Mouse (Mus musculus) intestine, embryonic 16.5 days (tissue): ENCODE results near the gene Ddx43. TPM values are rescaled to one million over a fixed set of nuclear protein-coding genes. Genes with fewer than 3 reads are reported as not detected.
"Not testable (repeated sequence)": the region's sequence is repeated elsewhere in the genome, so short reads cannot be mapped to it uniquely, and the experiment has no call there.

Experiments used
- ATAC-seq: fragments of 200-750 bp; cut with Nextera tagmentation; 2 replicates; pipeline ENCODE4 v1.8.0; 2017; ENCODE audit warnings: moderate TSS enrichment, moderate library complexity
- H3K27ac ChIP-seq: fragments of 300-500 bp; sonication (generic); 2 replicates; pipeline ENCODE4 v1.5.1; 2014; ENCODE audit warnings: mild to moderate bottlenecking, low read length
- H3K27me3 ChIP-seq: fragments of 300-500 bp; sonication (generic); replicated peaks from 2 replicates; pipeline ENCODE4 v1.6.1; 2014; ENCODE audit warnings: low read length, control low read depth, mixed read lengths; ENCODE audit not compliant: control insufficient read depth, insufficient read depth
- H3K36me3 ChIP-seq: fragments of 300-500 bp; sonication (generic); 2 replicates; pipeline ENCODE4 v1.6.1; 2014; ENCODE audit warnings: low read length, control low read depth; ENCODE audit not compliant: control insufficient read depth, insufficient read depth
- H3K4me1 ChIP-seq: fragments of 300-500 bp; sonication (generic); 2 replicates; pipeline ENCODE4 v1.6.1; 2014; ENCODE audit warnings: low read length, control low read depth, mixed read lengths; ENCODE audit not compliant: control insufficient read depth, insufficient read depth
- H3K4me2 ChIP-seq: fragments of 300-500 bp; sonication (generic); 2 replicates; pipeline ENCODE4 v1.6.1; 2014; ENCODE audit warnings: low read depth, low read length, control low read depth
- H3K4me3 ChIP-seq: fragments of 300-500 bp; sonication (generic); 2 replicates; pipeline ENCODE4 v1.5.1; 2014; ENCODE audit warnings: mild to moderate bottlenecking, low read length
- H3K9ac ChIP-seq: fragments of 300-500 bp; sonication (generic); 2 replicates; pipeline ENCODE4 v1.6.1; 2014; ENCODE audit warnings: low read depth, low read length
- H3K9me3 ChIP-seq: fragments of 300-500 bp; sonication (generic); 2 replicates; pipeline ENCODE4 v1.6.1; 2016; ENCODE audit warnings: low read length, control low read depth; ENCODE audit not compliant: control insufficient read depth
- WGBS: fragments of 180-500 bp; shearing (Covaris S2); extraction: QIAGEN DNeasy Blood & Tissue Kit; methylation state at CpG from one replicate; pipeline ENCODE4 v1.1.7; 2014; 5-methylcytosine and 5-hydroxymethylcytosine counted together
- polyA plus RNA-seq: library from polyadenylated mRNA; unstranded; fragments of >200 nt; fragmentation: Nextera tagmentation; extraction: Ambion mirVana; gene quantifications from 2 replicates; pipeline ENCODE4 v1.2.1, GENCODE M21; 2015

Ddx43 gene
- polyA plus RNA-seq, 1 experiment from 2014 or later = 0.28 TPM

- H3K36me3 ChIP-seq = no peaks in the 10 kb centered on the region
- no peak overlapping the region for H3K4me3 ChIP-seq
- H3K27ac ChIP-seq = no peak overlapping the region
- 13% methylated on average over 9 of the region's 9 CpGs for WGBS
- no peaks in the 10 kb centered on the region for H3K9me3 ChIP-seq
- peak; percentile 59 for ATAC-seq
- H3K4me2 ChIP-seq = no peak overlapping the region
- H3K9ac ChIP-seq = no peak overlapping the region
- H3K27me3 ChIP-seq = no peaks in the 10 kb centered on the region
- no peaks in the 10 kb centered on the region for H3K4me1 ChIP-seq
Measured at GRCm38 (mm10) chr9:78358053-78358452, 37.5 kb upstream of the Ddx43 start.

- Histone ChIP-seq H3K27me3 (no peaks in the 10 kb centered on the region), H3K4me1 (no peaks in the 10 kb centered on the region), H3K36me3 (no peaks in the 10 kb centered on the region), H3K9ac (no peak overlapping the region), H3K9me3 (no peaks in the 10 kb centered on the region), H3K4me3 (no peak overlapping the region), H3K4me2 (no peak overlapping the region), H3K27ac (no peak overlapping the region)
- ATAC-seq = no peak
- WGBS = 77% methylated on average over 6 of the region's 6 CpGs
Measured at GRCm38 (mm10) chr9:78359750-78360483, 35.7 kb upstream of the Ddx43 start.

- ATAC-seq = no peak
Measured at GRCm38 (mm10) chr9:78360484-78360872, 35.1 kb upstream of the Ddx43 start.

DNA sequence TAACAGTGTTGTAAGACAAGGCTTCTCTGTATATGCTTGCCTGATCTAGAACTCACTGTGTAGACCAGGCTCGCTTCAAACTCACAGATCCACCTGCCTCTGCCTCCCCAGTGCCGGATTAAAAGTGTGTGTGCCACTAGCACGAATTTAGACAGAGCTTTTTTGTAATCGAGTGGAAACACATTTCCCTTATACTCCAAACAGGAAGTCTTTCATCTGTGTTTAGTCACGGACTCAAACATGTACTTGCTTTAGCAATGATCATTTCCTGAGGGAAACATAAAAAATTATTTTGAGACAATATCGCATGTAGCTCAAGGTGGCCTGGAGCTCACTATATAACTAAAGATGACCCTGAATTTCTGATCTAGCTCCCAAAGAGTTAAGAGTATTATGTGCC lies 32.2 kb upstream of the Ddx43 start:
- Histone ChIP-seq H3K9ac (no peak overlapping the region), H3K36me3 (no peaks in the 10 kb centered on the region), H3K27me3 (no peaks in the 10 kb centered on the region), H3K9me3 (no peaks in the 10 kb centered on the region), H3K27ac (no peak overlapping the region), H3K4me2 (no peak overlapping the region), H3K4me1 (no peaks in the 10 kb centered on the region), H3K4me3 (no peak overlapping the region)
- no peak for ATAC-seq
- 60% methylated on average over 6 of the region's 6 CpGs for WGBS

More at GRCm38 (mm10) chr9:78360484-78360872, 35.1 kb upstream of the Ddx43 start:
- Histone ChIP-seq H3K9me3 (no peaks in the 10 kb centered on the region), H3K36me3 (no peaks in the 10 kb centered on the region), H3K27ac (no peak overlapping the region), H3K4me1 (no peaks in the 10 kb centered on the region), H3K4me3 (no peak overlapping the region), H3K27me3 (no peaks in the 10 kb centered on the region), H3K4me2 (no peak overlapping the region), H3K9ac (no peak overlapping the region)
- WGBS = 34% methylated on average over 2 of the region's 2 CpGs

DNA sequence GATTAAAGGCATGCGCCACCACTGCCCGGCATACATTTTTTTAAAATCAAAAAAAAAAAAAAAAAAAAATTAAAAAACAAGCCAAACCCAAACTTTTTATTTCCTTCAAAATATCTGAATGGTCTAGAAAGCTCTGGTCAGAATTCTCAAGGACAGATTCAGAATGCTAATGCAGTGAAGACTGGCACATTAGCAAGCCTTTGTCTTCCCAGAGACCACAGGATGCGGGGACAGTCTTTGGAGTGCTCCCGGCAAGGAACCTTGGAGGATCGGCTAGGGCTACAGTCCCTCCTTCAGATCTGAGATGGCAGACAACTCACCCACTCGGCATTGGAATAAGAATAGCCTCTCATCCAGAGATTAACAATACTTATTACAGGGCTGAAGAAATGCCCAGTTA lies 30.9 kb upstream of the Ddx43 start:
- Histone ChIP-seq H3K9me3 (no peaks in the 10 kb centered on the region), H3K36me3 (no peaks in the 10 kb centered on the region), H3K4me2 (no peak overlapping the region), H3K27me3 (no peaks in the 10 kb centered on the region), H3K4me1 (no peaks in the 10 kb centered on the region), H3K9ac (no peak overlapping the region), H3K27ac (no peak overlapping the region), H3K4me3 (no peak overlapping the region)
- 89% methylated on average over 6 of the region's 6 CpGs for WGBS
- ATAC-seq = no peak

DNA sequence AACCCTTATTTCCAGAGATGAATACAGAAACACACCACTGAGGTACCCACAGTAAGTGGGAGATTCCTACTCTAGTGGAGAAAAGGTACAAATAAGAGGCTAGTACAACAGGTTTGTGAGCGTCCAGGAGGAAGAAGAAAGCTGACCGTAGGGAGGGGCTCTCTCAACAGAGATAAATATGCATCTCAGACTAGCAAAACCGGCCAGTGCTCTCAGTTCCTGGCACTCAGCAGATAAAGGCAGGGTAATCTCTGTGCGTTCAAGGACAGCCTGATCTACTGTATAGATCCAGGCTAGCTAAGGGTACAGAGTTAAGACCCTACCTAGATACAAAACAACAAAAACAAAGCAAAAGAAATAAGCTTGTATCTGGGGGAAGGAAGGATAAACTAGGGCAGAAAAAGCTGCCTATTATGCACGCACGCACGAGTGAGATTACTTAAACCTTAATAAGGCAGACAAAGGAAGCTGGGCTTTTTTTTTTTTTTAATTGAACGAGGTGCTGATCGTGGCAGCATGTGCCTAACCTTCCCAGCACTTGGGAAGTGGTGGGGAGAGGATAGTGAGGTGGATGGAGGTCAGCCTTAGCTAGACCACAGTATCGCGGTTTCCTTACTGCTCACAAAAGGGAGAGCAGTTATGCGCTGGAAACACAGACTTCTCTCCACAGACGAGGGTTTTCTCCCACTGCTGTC lies 29.6 kb upstream of the Ddx43 start:
- Histone ChIP-seq H3K27me3 (no peaks in the 10 kb centered on the region), H3K4me2 (no peak overlapping the region), H3K4me3 (no peak overlapping the region), H3K9me3 (no peaks in the 10 kb centered on the region), H3K9ac (no peak overlapping the region), H3K4me1 (no peaks in the 10 kb centered on the region), H3K36me3 (no peaks in the 10 kb centered on the region), H3K27ac (no peak overlapping the region)
- WGBS = 62% methylated on average over 12 of the region's 13 CpGs
- no peak for ATAC-seq

GRCm38 (mm10) chr9:78367959-78368358 lies 27.6 kb upstream of the Ddx43 start, which contains the start of gene Dppa5a:
TSS of gene Dppa5a (minus strand) at chr9:78368177.
- not testable (repeated sequence) for H3K27me3 ChIP-seq, H3K4me3 ChIP-seq, H3K9ac ChIP-seq, H3K4me1 ChIP-seq, H3K36me3 ChIP-seq, H3K27ac ChIP-seq, H3K9me3 ChIP-seq, H3K4me2 ChIP-seq, ATAC-seq
- 92% methylated on average over 16 of the region's 16 CpGs for WGBS

DNA sequence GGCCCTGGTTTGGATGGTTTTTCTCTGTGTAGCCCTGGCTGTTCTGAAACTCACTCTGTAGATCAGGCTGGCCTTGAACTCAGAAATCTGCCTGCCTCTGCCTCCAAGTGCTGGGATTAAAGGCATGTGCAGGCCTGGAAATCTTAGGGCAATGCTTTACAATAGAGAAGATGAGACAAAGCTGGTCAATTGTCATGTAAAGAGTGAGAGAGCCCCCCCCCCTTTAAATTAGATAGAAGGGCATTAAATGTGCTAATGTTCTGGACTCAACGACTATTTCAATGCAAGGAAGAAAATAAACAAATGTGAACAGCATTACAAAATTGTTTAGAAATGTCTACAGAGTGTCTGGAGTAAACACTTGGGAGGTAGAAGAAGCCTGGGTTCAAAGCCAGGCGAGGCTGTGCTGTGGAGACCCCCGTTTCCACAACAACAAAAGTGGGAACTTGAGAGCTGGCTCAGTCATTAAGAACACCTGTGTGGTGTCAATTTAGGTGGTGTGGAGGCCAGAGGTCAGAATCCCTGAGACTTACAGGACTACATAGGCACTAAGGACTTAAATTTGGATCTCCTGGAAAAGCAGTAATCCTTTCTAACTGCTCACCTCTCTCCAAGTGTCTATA lies 26.8 kb upstream of the Ddx43 start:
- no peak for ATAC-seq
- Histone ChIP-seq H3K27ac (no peak overlapping the region), H3K9ac (no peak overlapping the region), H3K4me3 (no peak overlapping the region), H3K36me3 (no peaks in the 10 kb centered on the region), H3K9me3 (no peaks in the 10 kb centered on the region), H3K27me3 (no peaks in the 10 kb centered on the region), H3K4me1 (no peaks in the 10 kb centered on the region), H3K4me2 (no peak overlapping the region)
- WGBS = 76% methylated on average over 3 of the region's 3 CpGs

GRCm38 (mm10) chr9:78369349-78369748 lies 26.2 kb upstream of the Ddx43 start:
- H3K4me2 ChIP-seq = no peak overlapping the region
- 79% methylated on average over 2 of the region's 2 CpGs for WGBS
- no peaks in the 10 kb centered on the region for H3K36me3 ChIP-seq
- no peak overlapping the region for H3K9ac ChIP-seq
- no peaks in the 10 kb centered on the region for H3K27me3 ChIP-seq
- no peak for ATAC-seq
- no peaks in the 10 kb centered on the region for H3K9me3 ChIP-seq
- no peak overlapping the region for H3K4me3 ChIP-seq
- H3K27ac ChIP-seq = no peak overlapping the region
- H3K4me1 ChIP-seq = no peaks in the 10 kb centered on the region
